Mouse (Mus musculus) heart, adult 8-10 months (tissue): Measurements from ENCODE around the gene D6Wsu163e. TPM values are rescaled to one million over a fixed set of nuclear protein-coding genes. Genes with fewer than 3 reads are reported as not detected.

Source experiments
- DNase-seq: peaks from one replicate; pipeline ENCODE4 v3.0.0; 2022; ENCODE audit warnings: low spot score
- total RNA-seq, 4 experiments: library from RNA; stranded (reverse); gene quantifications; 2 replicates each; pipeline ENCODE4 v1.2.4; 2022

D6Wsu163e gene
- total RNA-seq, 4 experiments from 2014 or later, result 8.3 to 15.4 (median 10.5) TPM

- no peak for DNase-seq
These were observed 66.8 kb downstream of the D6Wsu163e start for GRCm38 (mm10) chr6:127006551-127006950.

GRCm38 (mm10) chr6:127010021-127010420 is 70.3 kb downstream of the D6Wsu163e start:
- DNase-seq, result no peak

GRCm38 (mm10) chr6:127011947-127012535 is 72.3 kb downstream of the D6Wsu163e start:
- DNase-seq, result no peak

- DNase-seq, result no peak
These were observed 75.4 kb downstream of the D6Wsu163e start, which contains the start of gene Fgf6 for GRCm38 (mm10) chr6:127014906-127015770. Fgf6 (plus strand) TSS chr6:127015586.

- DNase-seq, result no peak
These were observed 79.5 kb downstream of the D6Wsu163e start for GRCm38 (mm10) chr6:127019254-127019653.

GRCm38 (mm10) chr6:127020431-127020830 is 80.7 kb downstream of the D6Wsu163e start:
- DNase-seq, result no peak

GRCm38 (mm10) chr6:127024836-127025235 is 85.1 kb downstream of the D6Wsu163e start:
- DNase-seq, result peak; percentile 50

Other genes starting within 250 kb of the D6Wsu163e start
- gene Kcna6, start 199.3 kb upstream of the D6Wsu163e start, total RNA-seq, result 1 to 10 TPM in 2 of 4 experiments, under 1 TPM in 2; 0.72 to 1.2 (median 0.95) TPM
- 100 to 1,000 TPM; 719 to 786 (median 769) TPM for gene Ndufa9, start 90.8 kb upstream of the D6Wsu163e start, total RNA-seq
- gene Akap3, start 86.9 kb upstream of the D6Wsu163e start, total RNA-seq, result not detected
- not detected for gene Dyrk4, start 18.1 kb upstream of the D6Wsu163e start, total RNA-seq
- 1 to 10 TPM in 1 of 4 experiments, under 1 TPM in 2, not detected in 1; 0.41 to 1.2 (median 0.75) TPM for gene Rad51ap1, start 375 bp upstream of the D6Wsu163e start, total RNA-seq
- gene Fgf6, start 75.6 kb downstream of the D6Wsu163e start, total RNA-seq, result under 1 TPM; 0.31 to 0.68 (median 0.55) TPM
- gene Fgf23, start 132.9 kb downstream of the D6Wsu163e start, total RNA-seq, result not detected
- gene Tigar, start 169.6 kb downstream of the D6Wsu163e start, total RNA-seq, result 10 to 100 TPM; 51.8 to 65.8 (median 59.1) TPM
- gene Ccnd2, start 212.2 kb downstream of the D6Wsu163e start, total RNA-seq, result 100 to 1,000 TPM; 113 to 158 (median 137) TPM